Mouse (Mus musculus): ENCODE measurements at regions not wholly inside any gene's neighbourhood (a gene's known extent, or its start where the extent isn't known, plus 50 kb on each side); places are given as distances from the start of the nearest gene placed in this dataset.
"Not testable (repeated sequence)": the region's sequence is repeated elsewhere in the genome, so short reads cannot be mapped to it uniquely, and the experiment has no call there.

DNA sequence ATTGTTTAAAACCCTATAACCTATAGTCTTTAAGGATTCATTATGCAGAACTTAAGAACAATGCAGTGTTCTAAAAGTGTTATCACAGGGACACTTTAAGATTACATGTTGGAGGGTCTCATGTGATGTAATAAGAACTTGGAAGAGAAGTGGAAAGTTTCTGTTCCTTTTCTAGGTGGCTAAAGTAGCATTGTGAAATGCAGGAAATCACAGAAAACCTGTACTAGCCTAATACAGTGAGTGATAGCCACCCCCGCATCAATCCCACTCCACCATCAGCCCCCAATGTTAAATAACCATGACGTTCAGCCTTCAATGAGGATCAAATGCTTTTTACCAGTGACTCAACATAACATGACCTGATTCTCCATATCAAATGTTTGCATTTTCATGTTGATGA lies 147.4 kb upstream of the Palmd start:
- DNase-seq: no peak

DNA sequence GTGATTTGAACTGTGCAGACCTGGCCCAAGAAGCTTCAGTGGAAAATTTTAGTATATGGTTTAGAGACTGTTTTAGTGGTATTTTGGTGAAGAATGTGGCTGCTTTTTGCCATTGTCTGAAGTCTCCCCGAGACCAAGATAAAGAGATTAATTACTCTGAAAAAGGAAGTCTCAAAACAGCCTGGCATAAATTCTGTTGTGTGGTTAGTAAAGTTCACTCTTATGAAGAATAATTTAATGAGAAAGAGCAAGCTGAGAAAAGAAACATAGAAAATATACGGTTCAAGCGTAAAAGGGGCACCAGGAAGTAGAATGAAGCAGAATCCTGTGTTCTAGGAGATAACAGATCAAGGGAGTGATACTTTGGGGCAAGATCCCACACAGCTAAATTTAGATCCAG lies 144.0 kb upstream of the Palmd start:
- DNase-seq: no peak

DNA sequence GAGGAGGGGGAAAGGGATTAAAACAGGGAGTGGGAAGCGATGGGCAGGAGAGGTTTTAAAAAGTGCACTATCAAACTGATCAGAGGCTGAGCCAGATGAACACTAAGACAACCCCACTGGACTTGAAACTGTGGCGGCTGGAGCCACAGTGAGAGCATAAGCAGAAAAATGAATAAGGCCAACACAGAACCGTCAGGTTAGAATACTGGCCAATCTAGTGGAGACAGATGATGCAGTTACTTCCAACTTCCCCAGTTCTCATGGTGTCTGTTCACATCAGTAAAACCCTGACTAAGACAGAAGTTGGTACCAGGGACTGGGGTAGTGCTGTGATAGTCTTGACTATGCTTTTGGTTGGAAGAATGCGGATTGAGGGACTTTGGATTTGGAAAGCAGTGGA lies 143.5 kb upstream of the Palmd start:
- no peak for DNase-seq

DNA sequence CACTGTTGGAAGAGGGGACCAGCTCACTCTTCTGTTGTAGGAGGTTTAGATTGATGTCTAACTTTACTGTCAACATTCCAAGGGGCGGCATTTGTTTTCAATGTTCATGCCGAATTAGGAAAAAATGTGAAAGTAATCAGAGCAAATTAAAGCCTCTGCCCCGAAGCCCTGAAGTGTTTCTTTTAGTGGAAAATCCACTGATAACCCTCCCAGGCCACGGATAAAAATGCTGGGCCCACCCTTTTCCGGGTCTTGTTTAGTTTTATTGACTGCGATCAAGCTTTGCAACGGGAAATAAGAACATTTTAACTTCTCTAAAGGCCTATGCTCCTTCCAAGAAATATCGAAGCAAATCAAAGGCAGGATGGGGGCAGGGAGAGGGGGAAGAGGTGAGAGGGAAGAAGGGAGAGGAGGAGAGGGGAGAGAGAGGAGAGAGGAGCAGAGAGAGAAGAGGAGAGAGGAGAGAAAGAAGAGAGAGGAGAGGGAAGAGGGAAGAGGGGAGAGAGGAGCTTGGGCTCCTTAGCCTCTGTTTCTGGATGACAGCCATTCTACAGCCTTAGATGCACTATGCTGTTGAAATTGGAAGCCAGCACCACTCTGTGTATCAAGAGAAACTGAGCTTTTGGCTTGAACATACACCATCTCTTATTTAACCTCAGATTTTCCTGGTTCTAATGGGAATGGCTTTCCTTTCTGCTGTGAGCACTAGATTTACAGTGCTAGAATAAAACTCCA lies 140.3 kb upstream of the Palmd start:
- no peak for DNase-seq

DNA sequence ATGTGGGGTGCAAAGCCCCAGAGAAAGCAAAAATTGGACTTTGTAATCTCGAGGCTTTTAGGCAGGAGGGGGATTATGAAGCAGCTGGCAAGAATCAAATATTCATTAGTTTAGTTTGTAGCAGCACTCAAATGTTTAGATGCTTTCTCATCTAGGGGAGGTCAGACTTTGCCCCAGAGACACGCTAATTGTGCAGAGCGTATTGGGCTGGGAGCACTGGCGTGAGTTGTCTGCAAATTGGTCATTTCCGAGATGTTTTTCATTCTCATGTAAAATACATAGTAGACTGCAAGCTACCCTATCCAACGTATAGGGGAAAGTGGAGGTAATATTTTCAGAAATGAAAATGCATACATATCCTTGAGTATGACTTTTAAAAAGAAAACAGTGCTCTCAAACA lies 139.2 kb upstream of the Palmd start:
- no peak for DNase-seq

DNA sequence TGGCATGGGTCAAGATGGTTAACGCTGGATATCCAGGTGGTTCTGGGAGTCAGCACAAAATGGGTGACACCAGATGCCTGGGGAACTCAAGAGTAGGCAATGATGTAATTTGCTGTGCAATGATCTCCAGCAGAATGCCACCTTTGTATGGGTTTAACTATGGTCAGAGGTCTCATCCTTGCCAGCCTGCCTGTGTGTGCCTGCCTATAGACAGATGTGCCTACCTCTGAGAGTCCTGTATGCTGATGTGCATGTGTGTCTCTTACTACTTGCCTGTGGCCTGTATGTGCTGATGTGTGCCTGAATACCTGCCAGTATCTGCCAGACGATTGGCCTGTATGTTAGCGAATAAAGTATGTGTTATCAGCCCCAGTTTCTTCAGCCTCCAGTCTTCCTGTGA lies 138.6 kb upstream of the Palmd start:
- no peak for DNase-seq

- DNase-seq: no peak
Observed at GRCm38 (mm10) chr3:117087646-117088045, 118.9 kb upstream of the Palmd start.

DNA sequence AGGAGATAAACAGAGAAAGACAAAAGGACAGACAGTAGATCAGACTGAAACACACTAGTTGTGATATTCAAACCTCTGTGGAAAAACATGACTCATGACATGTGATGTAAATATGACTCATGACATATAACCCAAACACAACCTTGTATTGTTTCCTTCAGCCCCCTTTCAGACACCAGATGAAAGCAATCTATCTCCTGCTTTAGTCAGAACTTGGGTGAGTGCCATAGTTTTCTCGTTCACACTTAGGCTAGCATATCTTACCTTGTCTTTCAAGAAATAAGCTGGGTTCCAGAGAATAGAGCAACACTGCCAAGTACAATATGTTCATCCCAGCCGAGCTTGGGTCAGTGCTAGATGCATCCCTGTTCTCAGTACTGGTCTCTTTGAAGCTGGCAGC lies 107.9 kb upstream of the Palmd start:
- no peak for DNase-seq

GRCm38 (mm10) chr3:117073399-117073798 lies 104.6 kb upstream of the Palmd start:
- DNase-seq: no peak

DNA sequence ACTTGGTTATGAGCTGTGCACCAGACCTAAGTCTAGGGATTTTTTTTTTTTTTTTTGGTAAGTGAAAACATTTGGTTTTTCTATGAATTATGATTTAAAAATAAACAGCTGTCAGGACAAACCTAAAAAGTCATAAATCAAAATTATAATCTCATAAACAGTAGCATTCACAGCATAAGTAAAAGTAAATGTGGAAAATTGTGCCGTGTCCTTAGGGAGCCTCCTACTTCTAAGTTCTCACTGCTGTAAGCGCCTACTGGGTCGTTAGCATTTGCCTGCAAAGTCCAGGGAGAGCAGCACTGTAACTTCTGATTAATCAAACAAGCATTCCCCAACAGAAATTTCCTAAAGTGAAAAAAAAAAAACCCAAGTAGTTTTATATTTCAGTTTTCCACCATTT lies 104.2 kb upstream of the Palmd start:
- no peak for DNase-seq

- no peak for DNase-seq
Observed at GRCm38 (mm10) chr3:117071851-117072250, 103.1 kb upstream of the Palmd start.

DNA sequence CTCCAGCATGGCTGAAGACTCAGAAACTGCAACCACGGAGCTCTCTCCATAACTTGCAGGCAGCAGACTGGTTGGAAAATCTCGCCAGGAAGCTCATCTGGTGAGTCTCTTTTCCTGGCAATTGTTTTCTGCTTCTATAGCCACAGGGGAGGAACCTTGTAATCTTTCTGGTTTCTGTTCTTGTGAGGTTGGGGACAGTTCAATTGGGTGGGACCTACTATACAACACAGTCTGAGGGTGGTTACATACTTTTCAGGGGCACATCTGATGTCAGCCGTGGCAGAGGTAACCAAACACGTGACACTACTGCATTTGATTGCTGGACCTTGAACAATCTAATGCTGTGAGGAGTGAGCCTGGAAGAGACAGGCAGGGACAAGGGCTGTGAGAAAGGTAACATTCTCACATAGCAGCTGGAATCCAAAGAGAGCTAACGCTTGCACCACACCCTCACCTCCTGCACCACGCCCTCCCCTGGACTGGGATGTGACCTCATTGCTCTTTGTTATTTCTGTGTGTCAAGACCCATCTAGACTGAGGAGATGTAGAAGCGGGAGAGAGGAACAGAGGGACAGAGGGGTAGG lies 98.8 kb upstream of the Palmd start:
- no peak for DNase-seq

DNA sequence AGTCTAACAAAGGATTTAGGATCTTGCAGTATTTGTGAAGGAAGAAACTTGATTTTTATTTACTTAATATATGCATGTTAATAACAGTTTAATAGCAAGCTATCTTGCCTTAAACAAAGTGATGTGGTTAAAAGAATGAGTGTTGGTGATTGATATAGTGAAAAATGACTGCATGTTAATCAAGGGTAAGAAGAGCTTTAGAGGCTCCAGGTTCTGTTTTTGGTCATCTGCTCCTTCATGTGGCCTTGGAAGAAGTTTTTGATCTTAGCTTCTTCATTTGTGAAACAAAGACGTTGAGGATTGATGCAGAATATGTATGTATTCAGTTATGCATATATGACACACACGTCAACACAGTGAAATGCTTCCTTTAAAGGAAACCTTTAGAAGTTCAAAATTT lies 97.1 kb upstream of the Palmd start:
- DNase-seq: no peak

DNA sequence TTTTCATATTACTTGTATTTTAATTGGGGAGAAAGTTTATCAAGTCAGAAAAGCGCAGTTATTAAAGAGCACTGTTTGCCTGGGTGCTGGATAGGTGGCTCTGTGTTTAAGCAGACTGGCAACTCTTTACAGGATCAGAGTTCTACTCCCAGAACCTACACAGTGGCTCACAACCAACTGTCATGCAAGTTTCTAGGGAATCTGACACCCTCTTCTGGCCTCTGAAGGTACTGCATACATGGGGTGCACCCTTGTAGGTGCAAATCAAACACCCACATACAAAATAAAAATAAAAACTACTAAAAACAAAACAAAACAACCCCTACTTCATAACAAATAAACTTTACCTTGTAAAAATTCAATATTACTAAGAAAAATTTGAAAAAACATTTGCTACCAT lies 93.0 kb upstream of the Palmd start:
- DNase-seq: no peak

GRCm38 (mm10) chr3:117061182-117061581 lies 92.4 kb upstream of the Palmd start:
- no peak for DNase-seq

DNA sequence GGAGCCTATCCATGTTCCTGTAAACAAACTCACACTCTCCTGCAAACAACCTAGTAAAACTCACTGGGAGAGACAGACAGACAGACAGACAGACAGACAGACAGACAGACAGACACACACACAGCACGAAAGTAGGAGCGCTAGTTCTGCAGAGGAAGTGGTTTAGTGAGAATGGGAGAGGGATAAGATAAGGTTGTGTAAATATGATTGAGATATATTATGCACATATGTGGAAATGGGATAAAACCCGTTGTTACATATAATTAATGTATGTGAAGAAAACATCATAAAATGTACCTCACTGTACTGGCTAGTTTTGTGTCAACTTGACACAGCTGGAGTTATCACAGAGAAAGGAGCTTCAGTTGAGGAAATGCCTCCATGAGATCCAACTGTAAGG lies 85.9 kb upstream of the Palmd start:
- DNase-seq: not testable (repeated sequence)

DNA sequence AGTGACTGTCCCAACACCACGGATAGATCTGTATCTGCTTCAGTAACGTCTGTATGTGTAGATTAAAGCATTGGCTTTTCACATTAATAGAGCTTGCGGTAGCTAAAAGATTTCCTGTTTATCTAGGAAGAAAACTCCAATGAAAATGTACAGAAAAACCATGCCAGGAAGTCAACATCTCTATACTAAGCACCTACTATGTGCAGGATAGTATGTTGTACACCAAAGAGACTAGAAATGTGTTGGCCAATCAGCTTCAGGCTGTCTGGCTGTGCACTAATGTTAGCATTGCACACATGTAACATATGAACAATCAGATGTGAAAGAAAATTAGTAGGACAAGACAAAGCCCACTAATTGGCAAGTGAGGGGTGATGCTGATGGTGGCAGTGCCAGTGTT lies 82.6 kb upstream of the Palmd start:
- no peak for DNase-seq

DNA sequence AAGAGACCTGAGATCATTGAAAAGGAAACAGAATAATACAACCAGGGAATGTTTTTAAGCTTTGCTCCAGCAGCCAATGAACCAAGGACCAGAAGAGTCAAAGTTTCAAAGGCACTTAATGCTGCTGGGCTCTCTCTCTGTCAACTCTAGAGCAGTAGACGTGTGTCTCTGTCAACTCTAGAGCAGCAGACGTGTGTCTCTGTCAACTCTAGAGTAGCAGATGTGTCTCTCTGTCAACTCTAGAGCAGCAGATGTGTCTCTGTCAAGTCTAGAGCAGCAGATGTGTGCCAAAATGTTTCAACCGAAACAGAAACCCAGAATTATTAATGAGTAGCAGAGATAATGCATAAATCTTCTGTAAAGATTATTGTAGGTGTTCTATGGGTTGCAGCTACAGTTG lies 82.1 kb upstream of the Palmd start:
- DNase-seq: no peak

DNA sequence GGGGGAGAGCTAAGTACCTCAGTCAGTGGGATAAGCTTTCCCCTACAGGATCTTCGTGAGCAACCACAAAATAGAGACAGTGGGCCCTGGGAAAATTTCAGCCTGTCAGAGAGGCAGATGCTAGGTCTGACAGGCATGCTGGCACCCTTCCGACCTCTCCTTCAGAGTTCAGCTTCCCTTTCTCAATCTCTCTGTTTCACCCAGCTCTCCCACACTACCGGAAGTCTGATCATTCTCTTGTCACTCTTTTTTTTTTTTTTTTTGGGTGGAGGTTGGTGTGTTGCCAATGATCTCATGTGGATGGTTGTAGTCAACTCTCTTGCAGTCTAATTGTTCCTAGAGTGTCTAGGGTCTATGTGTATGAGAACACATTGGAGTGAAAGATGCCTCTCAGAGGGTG lies 80.6 kb upstream of the Palmd start:
- DNase-seq: no peak

DNA sequence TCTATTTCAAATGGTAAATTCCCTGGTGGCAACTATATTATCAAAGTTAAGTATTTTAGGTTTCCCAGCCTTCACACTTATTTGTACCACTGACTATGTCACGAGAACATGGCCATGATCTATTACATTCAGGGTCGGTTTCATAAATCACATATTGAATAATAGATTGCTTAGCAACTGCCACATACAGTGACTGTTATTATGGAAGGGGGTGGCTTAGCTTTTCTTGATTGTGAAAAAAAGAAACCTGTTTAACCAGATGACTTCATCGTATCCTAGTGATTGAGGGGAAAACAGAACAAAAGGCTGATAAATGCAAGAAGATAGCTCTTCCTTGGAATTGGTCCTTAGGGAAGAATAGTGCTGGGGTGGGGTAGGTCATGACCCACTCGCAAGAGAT lies 76.0 kb upstream of the Palmd start:
- no peak for DNase-seq

DNA sequence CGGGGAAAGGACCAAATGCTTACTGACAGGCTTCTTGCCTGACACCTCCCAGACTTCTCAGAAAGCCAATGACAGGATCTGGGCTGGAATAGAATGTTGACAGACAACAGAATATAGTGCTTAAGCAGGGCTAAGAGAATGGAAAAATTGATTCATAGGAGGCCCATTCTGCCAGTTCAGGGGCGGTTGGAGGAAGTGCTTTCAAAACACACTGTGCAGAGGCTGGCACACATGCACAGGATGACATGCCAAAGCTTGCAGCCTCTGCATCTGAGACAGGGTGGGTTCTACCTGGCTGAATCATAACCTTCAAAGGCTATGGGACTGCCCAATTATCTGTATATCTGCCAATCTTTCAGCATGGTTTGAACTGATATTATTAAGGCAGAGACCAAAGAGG lies 75.5 kb upstream of the Palmd start:
- DNase-seq: no peak

- DNase-seq: no peak
Observed at GRCm38 (mm10) chr3:117038928-117039300, 70.1 kb upstream of the Palmd start.

DNA sequence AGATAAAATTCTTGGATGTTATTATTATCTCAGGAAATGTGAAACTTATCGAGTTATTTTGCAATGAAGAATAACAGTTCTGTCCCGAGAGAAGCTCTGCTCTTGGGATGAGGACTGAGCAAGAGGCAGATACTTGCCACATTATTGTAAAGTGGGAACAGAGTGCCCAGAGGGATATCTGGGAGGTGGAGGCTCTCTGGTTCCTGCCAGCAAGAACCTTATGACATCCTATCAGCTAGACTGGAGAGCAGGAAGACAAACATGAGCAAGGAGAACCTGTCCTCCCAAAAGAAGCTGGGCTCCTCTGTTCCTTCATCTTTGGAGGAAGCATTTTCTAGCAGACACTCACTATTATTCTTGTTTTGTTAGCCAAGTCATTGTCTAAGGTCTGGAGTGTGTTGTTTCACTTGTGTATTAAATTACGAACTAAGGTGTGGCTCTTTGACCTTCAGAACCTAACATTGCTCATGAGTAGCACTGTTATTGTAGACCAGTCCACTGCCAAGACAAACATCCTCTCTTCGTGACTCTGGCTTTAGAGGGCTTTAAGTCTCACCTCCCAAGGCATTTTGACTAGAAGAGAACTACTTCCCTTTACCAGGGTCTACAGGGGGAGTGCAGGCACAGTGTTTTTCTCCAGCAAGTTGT lies 69.6 kb upstream of the Palmd start:
- DNase-seq: no peak

Measured in right cerebral cortex, postnatal 25 days (tissue).